Mouse (Mus musculus) sigmoid colon, adult 10 weeks (tissue): ENCODE results near the gene Zfc3h1. TPM values are rescaled to one million over a fixed set of nuclear protein-coding genes. Genes with fewer than 3 reads are reported as not detected.

Experiments
- polyA plus RNA-seq: library from polyadenylated mRNA; stranded (reverse); fragments of 350-450 nt; fragmentation: Illumina TruSeq; extraction: RNeasy Lipid Tissue Mini Kit (QIAGEN cat#74804); gene quantifications from one replicate; pipeline ENCODE4 v1.2.3, GENCODE M21; 2014; ENCODE audit warnings: low read depth, low replicate concordance

Gene Zfc3h1
- polyA plus RNA-seq = 419 TPM

GRCm38 (mm10) chr10:115384221-115385017 is at the start of gene Zfc3h1, which contains the start of gene Thap2:
TSS of gene Zfc3h1 (plus strand) at chr10:115384959.
TSS of gene Thap2 (minus strand) at chr10:115384443.

GRCm38 (mm10) chr10:115361840-115362622 is 22.7 kb upstream of the Zfc3h1 start, which contains the start of gene Tmem19:
TSS of gene Tmem19 (minus strand) at chr10:115362501.

Other genes starting within 250 kb of the Zfc3h1 start
- not detected for gene Tph2, start 199.9 kb upstream of the Zfc3h1 start, polyA plus RNA-seq
- gene Tbc1d15, start 133.5 kb upstream of the Zfc3h1 start, polyA plus RNA-seq = 147 TPM
- gene Rab21, start 69.4 kb upstream of the Zfc3h1 start, polyA plus RNA-seq = 90.4 TPM
- 48.1 TPM for gene Tmem19, start 22.5 kb upstream of the Zfc3h1 start, polyA plus RNA-seq
- gene Thap2, start 516 bp upstream of the Zfc3h1 start, polyA plus RNA-seq = 47.9 TPM
- gene A930009A15Rik, start 185.0 kb downstream of the Zfc3h1 start, polyA plus RNA-seq = not detected
- 16.7 TPM for gene Lgr5, start 202.8 kb downstream of the Zfc3h1 start, polyA plus RNA-seq